Mouse (Mus musculus): ENCODE results near the gene Pnrc1. TPM values are rescaled to one million over a fixed set of nuclear protein-coding genes. Genes with fewer than 3 reads are reported as not detected.

The Pnrc1 gene
- polyA plus RNA-seq, 1 experiment from 2014 or later, result 78.0 TPM

- H3K4me3 ChIP-seq (replicated peaks), result no peak overlapping the region
- H3K9ac ChIP-seq, result no peak overlapping the region
- H3K9me3 ChIP-seq, result no peaks in the 10 kb centered on the region
- peaks cover 5% of the 10 kb centered on the region; the same call in 1 of the 2 replicates for H3K4me1 ChIP-seq (replicated peaks)
- peak overlapping the region; percentile 36; the same call in 1 of the 2 replicates for H3K27ac ChIP-seq
- ATAC-seq, result peak; percentile 92
- H3K27me3 ChIP-seq (replicated peaks), result no peaks in the 10 kb centered on the region
- no peaks in the 10 kb centered on the region for H3K36me3 ChIP-seq
- WGBS, result 40% methylated on average over 7 of the region's 7 CpGs
- peak overlapping the region; percentile 4; the same call in 1 of the 2 replicates for H3K4me2 ChIP-seq (replicated peaks)
These were observed 28.6 kb downstream of the Pnrc1 start for GRCm38 (mm10) chr4:33261311-33261753.

GRCm38 (mm10) chr4:33260311-33260710 lies 29.7 kb downstream of the Pnrc1 start:
- Histone ChIP-seq H3K36me3 (no peaks in the 10 kb centered on the region), H3K9ac (no peak overlapping the region), H3K9me3 (no peaks in the 10 kb centered on the region), H3K4me2 (replicated peaks) (no peak overlapping the region), H3K4me1 (replicated peaks) (peaks cover 5% of the 10 kb centered on the region; the same call in 1 of the 2 replicates), H3K27ac (no peak overlapping the region), H3K4me3 (replicated peaks) (no peak overlapping the region), H3K27me3 (replicated peaks) (no peaks in the 10 kb centered on the region)
- ATAC-seq, result no peak

- no peak for ATAC-seq
- Histone ChIP-seq H3K4me1 (replicated peaks) (peaks cover 5% of the 10 kb centered on the region; the same call in 1 of the 2 replicates), H3K4me2 (replicated peaks) (no peak overlapping the region), H3K27ac (no peak overlapping the region), H3K36me3 (no peaks in the 10 kb centered on the region), H3K9ac (no peak overlapping the region), H3K9me3 (no peaks in the 10 kb centered on the region), H3K4me3 (replicated peaks) (no peak overlapping the region), H3K27me3 (replicated peaks) (no peaks in the 10 kb centered on the region)
- WGBS, result 53% methylated on average over 11 of the region's 11 CpGs
These were observed 32.5 kb downstream of the Pnrc1 start for GRCm38 (mm10) chr4:33257263-33257964.

- no peaks in the 10 kb centered on the region for H3K4me1 ChIP-seq (replicated peaks)
- H3K4me2 ChIP-seq (replicated peaks), result no peak overlapping the region
- H3K36me3 ChIP-seq, result no peaks in the 10 kb centered on the region
- no peaks in the 10 kb centered on the region for H3K9me3 ChIP-seq
- no peak overlapping the region for H3K9ac ChIP-seq
- WGBS, result 80% methylated on average over 4 of the region's 4 CpGs
- no peak overlapping the region for H3K4me3 ChIP-seq (replicated peaks)
- H3K27ac ChIP-seq, result no peak overlapping the region
- no peak for ATAC-seq
- H3K27me3 ChIP-seq (replicated peaks), result no peaks in the 10 kb centered on the region
These were observed 35.3 kb downstream of the Pnrc1 start for GRCm38 (mm10) chr4:33254706-33255105.

- Histone ChIP-seq H3K9ac (no peak overlapping the region), H3K27me3 (replicated peaks) (no peaks in the 10 kb centered on the region), H3K27ac (no peak overlapping the region), H3K4me1 (replicated peaks) (peaks cover under 1% of the 10 kb centered on the region; the same call in 1 of the 2 replicates), H3K36me3 (no peaks in the 10 kb centered on the region), H3K9me3 (no peaks in the 10 kb centered on the region), H3K4me2 (replicated peaks) (no peak overlapping the region), H3K4me3 (replicated peaks) (no peak overlapping the region)
- WGBS, result 85% methylated on average over 2 of the region's 2 CpGs
- no peak for ATAC-seq
These were observed 39.1 kb downstream of the Pnrc1 start for GRCm38 (mm10) chr4:33250867-33251266.

- H3K4me3 ChIP-seq (replicated peaks), result no peak overlapping the region
- H3K27ac ChIP-seq, result no peak overlapping the region
- WGBS, result 81% methylated on average over 1 of the region's 1 CpGs
- no peak for ATAC-seq
- H3K27me3 ChIP-seq (replicated peaks), result no peaks in the 10 kb centered on the region
- H3K9me3 ChIP-seq, result no peaks in the 10 kb centered on the region
- no peaks in the 10 kb centered on the region; the same call in 1 of the 2 replicates for H3K36me3 ChIP-seq
- no peak overlapping the region for H3K9ac ChIP-seq
- peaks cover 4% of the 10 kb centered on the region; the same call in 1 of the 2 replicates for H3K4me1 ChIP-seq (replicated peaks)
- H3K4me2 ChIP-seq (replicated peaks), result no peak overlapping the region
These were observed 40.2 kb downstream of the Pnrc1 start for GRCm38 (mm10) chr4:33249716-33250230.

- no peaks in the 10 kb centered on the region for H3K27me3 ChIP-seq (replicated peaks)
- H3K36me3 ChIP-seq, result no peaks in the 10 kb centered on the region; the same call in 1 of the 2 replicates
- peak overlapping the region; percentile 44 for H3K9ac ChIP-seq
- peak overlapping the region; percentile 54 for H3K4me2 ChIP-seq (replicated peaks)
- peak overlapping the region; percentile 99 for H3K27ac ChIP-seq
- peak overlapping the region; percentile 65 for H3K4me3 ChIP-seq (replicated peaks)
- H3K4me1 ChIP-seq (replicated peaks), result peaks cover 4% of the 10 kb centered on the region; the same call in 1 of the 2 replicates
- 3% methylated on average over 4 of the region's 4 CpGs for WGBS
- no peak for ATAC-seq
- H3K9me3 ChIP-seq, result no peaks in the 10 kb centered on the region
These were observed 41.0 kb downstream of the Pnrc1 start for GRCm38 (mm10) chr4:33248915-33249314.

- no peaks in the 10 kb centered on the region for H3K27me3 ChIP-seq (replicated peaks)
- no peaks in the 10 kb centered on the region for H3K9me3 ChIP-seq
- peak; percentile 94 for ATAC-seq
- H3K4me1 ChIP-seq (replicated peaks), result peaks cover 4% of the 10 kb centered on the region; the same call in 1 of the 2 replicates
- H3K36me3 ChIP-seq, result no peaks in the 10 kb centered on the region; the same call in 1 of the 2 replicates
- peak overlapping the region; percentile 54 for H3K4me2 ChIP-seq (replicated peaks)
- peak overlapping the region; percentile 65 for H3K4me3 ChIP-seq (replicated peaks)
- WGBS, result under 1% methylated on average over 65 of the region's 88 CpGs
- H3K27ac ChIP-seq, result peak overlapping the region; percentile 99
- H3K9ac ChIP-seq, result peak overlapping the region; percentile 89
These were observed 41.7 kb downstream of the Pnrc1 start for GRCm38 (mm10) chr4:33248062-33248889.

GRCm38 (mm10) chr4:33247479-33248053 lies 42.4 kb downstream of the Pnrc1 start:
- H3K4me2 ChIP-seq (replicated peaks), result peak overlapping the region; percentile 73
- peaks cover 4% of the 10 kb centered on the region for H3K4me1 ChIP-seq (replicated peaks)
- H3K9me3 ChIP-seq, result no peaks in the 10 kb centered on the region
- H3K36me3 ChIP-seq, result no peaks in the 10 kb centered on the region; the same call in 1 of the 2 replicates
- peak overlapping the region; percentile 99 for H3K27ac ChIP-seq
- ATAC-seq, result peak; percentile 92
- no peaks in the 10 kb centered on the region for H3K27me3 ChIP-seq (replicated peaks)
- peak overlapping the region; percentile 89 for H3K9ac ChIP-seq
- H3K4me3 ChIP-seq (replicated peaks), result peak overlapping the region; percentile 65
- under 1% methylated on average over 60 of the region's 60 CpGs for WGBS

- ATAC-seq, result no peak
- 0 out of 2 replicates have a peak overlapping the region, but pooled peaks have one; percentile 5 for H3K27ac ChIP-seq
- H3K4me1 ChIP-seq (replicated peaks), result peaks cover 4% of the 10 kb centered on the region
- peak overlapping the region; percentile 73 for H3K4me2 ChIP-seq (replicated peaks)
- H3K36me3 ChIP-seq, result no peaks in the 10 kb centered on the region; the same call in 1 of the 2 replicates
- no peak overlapping the region for H3K9ac ChIP-seq
- no peaks in the 10 kb centered on the region for H3K9me3 ChIP-seq
- WGBS, result 65% methylated on average over 14 of the region's 14 CpGs
- 0 out of 2 replicates have a peak overlapping the region, but pooled peaks have one; percentile 10 for H3K4me3 ChIP-seq (replicated peaks)
- no peaks in the 10 kb centered on the region for H3K27me3 ChIP-seq (replicated peaks)
These were observed 44.0 kb downstream of the Pnrc1 start for GRCm38 (mm10) chr4:33245853-33246395.

- Histone ChIP-seq H3K4me2 (replicated peaks) (no peak overlapping the region), H3K36me3 (no peaks in the 10 kb centered on the region; the same call in 1 of the 2 replicates), H3K27ac (no peak overlapping the region), H3K4me3 (replicated peaks) (no peak overlapping the region), H3K4me1 (replicated peaks) (peaks cover 4% of the 10 kb centered on the region), H3K27me3 (replicated peaks) (no peaks in the 10 kb centered on the region), H3K9me3 (no peaks in the 10 kb centered on the region), H3K9ac (no peak overlapping the region)
- ATAC-seq, result no peak
- 91% methylated on average over 4 of the region's 4 CpGs for WGBS
These were observed 46.0 kb downstream of the Pnrc1 start for GRCm38 (mm10) chr4:33243921-33244320.

Measured in intestine, embryonic 15.5 days (tissue).